Mouse (Mus musculus): Measurements from ENCODE around the gene Col7a1. TPM values are rescaled to one million over a fixed set of nuclear protein-coding genes. Genes with fewer than 3 reads are reported as not detected.

Col7a1 gene
- total and polyA plus RNA-seq, 3 experiments: 3.1 to 6.6 (median 3.3) TPM

DNA sequence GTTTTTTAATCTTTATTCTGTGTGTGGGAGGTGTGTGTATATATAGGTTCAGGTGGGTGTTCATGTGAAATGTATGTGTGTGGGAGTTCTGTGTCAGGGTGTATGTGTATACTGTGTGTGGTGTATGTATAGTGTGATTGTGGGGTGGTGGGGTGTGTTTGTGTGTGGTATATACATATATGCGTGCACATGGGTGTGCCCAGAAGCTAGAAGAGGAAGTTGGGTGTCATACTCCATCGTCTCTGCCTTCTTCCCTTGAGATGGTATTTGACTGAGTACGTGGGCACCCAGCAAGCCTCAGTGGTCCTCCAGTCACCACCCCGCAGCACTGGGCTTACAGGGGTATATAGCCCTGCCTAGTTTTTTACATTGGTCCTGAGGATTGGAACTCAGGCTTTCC lies 68.0 kb downstream of the Col7a1 start:
- no peak for DNase-seq

- no peak for DNase-seq
Measured at GRCm38 (mm10) chr9:109022866-109023685, 69.7 kb downstream of the Col7a1 start.

DNA sequence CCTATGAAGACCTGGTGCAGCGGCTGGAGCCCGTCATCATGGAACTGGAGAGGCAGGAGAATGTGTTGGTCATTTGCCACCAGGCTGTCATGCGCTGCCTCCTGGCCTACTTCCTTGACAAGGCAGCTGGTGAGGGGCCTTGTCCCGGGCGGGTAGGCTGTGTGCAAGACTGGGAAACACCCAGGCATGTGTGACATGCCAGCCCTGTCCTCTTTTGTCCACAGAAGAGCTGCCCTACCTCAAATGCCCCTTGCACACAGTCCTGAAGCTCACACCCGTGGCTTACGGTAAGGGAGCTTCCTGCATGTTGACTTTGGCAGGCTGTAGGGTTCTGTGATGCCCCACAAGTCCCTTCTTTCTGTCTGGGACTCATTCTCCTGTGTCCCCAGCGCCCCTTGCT lies 74.1 kb downstream of the Col7a1 start:
- no peak for DNase-seq

GRCm38 (mm10) chr9:109028421-109028820 lies 75.0 kb downstream of the Col7a1 start:
- no peak for DNase-seq

GRCm38 (mm10) chr9:109028919-109029318 lies 75.5 kb downstream of the Col7a1 start:
- no peak for DNase-seq

DNA sequence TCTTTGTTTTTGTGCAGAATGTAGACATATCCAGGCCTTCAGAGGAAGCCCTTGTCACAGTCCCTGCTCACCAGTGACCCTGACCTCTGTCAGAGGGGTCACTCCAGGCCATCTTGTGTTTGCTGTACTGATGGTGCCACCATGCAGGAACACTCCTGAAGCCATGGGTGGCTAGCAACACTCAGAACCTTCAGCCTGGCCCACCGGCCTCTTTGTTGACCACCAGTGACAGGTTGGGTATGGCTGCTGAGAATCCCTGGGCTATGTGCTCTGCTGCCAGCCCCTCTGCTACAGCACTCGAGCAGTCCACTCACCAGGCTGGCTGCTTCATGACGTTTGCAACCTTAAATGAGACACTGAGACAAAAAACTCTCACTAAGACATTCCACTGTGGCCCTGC lies 76.9 kb downstream of the Col7a1 start:
- DNase-seq: no peak

DNA sequence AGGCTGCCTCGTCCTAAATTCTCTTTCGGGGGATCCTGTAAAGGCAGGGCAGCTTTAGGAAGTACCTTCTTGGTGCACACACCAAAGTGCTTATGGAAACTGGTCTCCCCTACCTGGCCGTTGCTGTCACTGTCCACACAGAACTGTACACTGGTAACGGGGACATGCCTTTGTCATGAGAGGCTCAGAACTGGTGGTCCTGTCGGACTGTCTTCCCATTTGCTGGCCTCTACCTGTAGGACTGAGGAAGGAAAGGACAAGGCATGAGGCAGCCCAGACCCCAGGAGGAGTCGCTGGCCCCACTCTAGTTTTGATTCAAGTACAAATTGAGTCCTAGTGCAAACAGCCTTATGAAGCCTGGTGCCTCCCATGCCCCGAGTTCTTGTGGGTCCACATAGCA lies 77.6 kb downstream of the Col7a1 start:
- DNase-seq: no peak

DNA sequence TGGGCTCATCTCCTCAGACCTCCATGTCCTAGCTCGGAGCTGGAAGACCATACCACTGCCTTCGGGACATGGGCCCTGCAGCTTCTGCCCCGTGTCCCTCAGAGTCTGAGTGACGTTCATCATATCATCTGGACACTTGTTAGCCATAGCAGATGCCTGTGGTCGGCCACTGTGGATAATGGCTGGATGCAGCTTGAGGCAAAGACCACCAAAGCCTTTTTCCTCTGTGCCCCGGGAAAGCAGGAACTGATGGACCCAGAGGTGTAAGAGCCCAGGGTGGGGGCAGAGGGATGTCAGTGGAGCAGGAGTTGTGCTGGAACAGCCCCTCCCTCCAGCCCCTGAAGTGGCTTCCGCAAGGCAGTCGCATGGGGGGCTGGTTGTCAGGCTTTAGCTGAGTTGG lies 78.3 kb downstream of the Col7a1 start:
- no peak for DNase-seq

- no peak for DNase-seq
Measured at GRCm38 (mm10) chr9:109032435-109032834, 79.0 kb downstream of the Col7a1 start.

Small RNA genes within 50 kb of the gene (microRNA-seq; reads per million reads assigned to microRNA genes)
- 0 reads per million in 2 experiments for gene Mir711

Other genes starting within 250 kb of the Col7a1 start
- gene Ip6k2, start 169.8 kb upstream of the Col7a1 start, total RNA-seq (2021): 10 to 100 TPM; 82.9 to 85.9 TPM
- 73.4 and 92.1 TPM in 2 replicates for gene Ip6k2, start 169.8 kb upstream of the Col7a1 start, polyA plus RNA-seq (2012; rRNA removed)
- 10 to 100 TPM; 11.1 to 12.0 TPM for gene Nckipsd, start 145.2 kb upstream of the Col7a1 start, total RNA-seq (2021)
- 43.1 and 54.5 TPM in 2 replicates for gene Nckipsd, start 145.2 kb upstream of the Col7a1 start, polyA plus RNA-seq (2012; rRNA removed)
- gene Celsr3, start 127.3 kb upstream of the Col7a1 start, total RNA-seq (2021): 1 to 10 TPM; 2.2 to 2.3 TPM
- 4.9 and 7.2 TPM in 2 replicates for gene Celsr3, start 127.3 kb upstream of the Col7a1 start, polyA plus RNA-seq (2012; rRNA removed)
- gene Slc26a6, start 100.3 kb upstream of the Col7a1 start, total RNA-seq (2021): 10 to 100 TPM; 10.1 to 11.7 TPM
- 10.1 and 11.2 TPM in 2 replicates for gene Slc26a6, start 100.3 kb upstream of the Col7a1 start, polyA plus RNA-seq (2012; rRNA removed)
- under 1 TPM in 1 of 2 experiments, not detected in 1; 0.61 TPM for gene Tmem89, start 39.0 kb upstream of the Col7a1 start, total RNA-seq (2021)
- 0.15 TPM in 1 of 2 replicates, not detected in the other for gene Tmem89, start 39.0 kb upstream of the Col7a1 start, polyA plus RNA-seq (2012; rRNA removed)
- gene Uqcrc1, start 17.0 kb upstream of the Col7a1 start, total RNA-seq (2021): 100 to 1,000 TPM; 546 to 765 TPM
- gene Uqcrc1, start 17.0 kb upstream of the Col7a1 start, polyA plus RNA-seq (2012; rRNA removed): 797 and 881 TPM in 2 replicates
- gene Ucn2, start 32.4 kb downstream of the Col7a1 start, total RNA-seq (2021): under 1 TPM in 1 of 2 experiments, not detected in 1; 0.58 TPM
- 0.47 and 0.50 TPM in 2 replicates for gene Ucn2, start 32.4 kb downstream of the Col7a1 start, polyA plus RNA-seq (2012; rRNA removed)
- gene Pfkfb4, start 38.2 kb downstream of the Col7a1 start, total RNA-seq (2021): 1 to 10 TPM; 5.5 to 8.7 TPM
- 10.6 and 14.1 TPM in 2 replicates for gene Pfkfb4, start 38.2 kb downstream of the Col7a1 start, polyA plus RNA-seq (2012; rRNA removed)
- 100 to 1,000 TPM; 143 to 167 TPM for gene Shisa5, start 85.0 kb downstream of the Col7a1 start, total RNA-seq (2021)
- 586 and 732 TPM in 2 replicates for gene Shisa5, start 85.0 kb downstream of the Col7a1 start, polyA plus RNA-seq (2012; rRNA removed)
- gene Trex1, start 106.1 kb downstream of the Col7a1 start, total RNA-seq (2021): 10 to 100 TPM; 19.5 to 28.2 TPM
- 129 and 130 TPM in 2 replicates for gene Trex1, start 106.1 kb downstream of the Col7a1 start, polyA plus RNA-seq (2012; rRNA removed)
- gene Atrip, start 120.5 kb downstream of the Col7a1 start, total RNA-seq (2021): 10 to 100 TPM; 12.5 to 17.5 TPM
- 22.3 and 25.3 TPM in 2 replicates for gene Atrip, start 120.5 kb downstream of the Col7a1 start, polyA plus RNA-seq (2012; rRNA removed)
- 10 to 100 TPM in 1 of 2 experiments, 1 to 10 TPM in 1; 9.2 to 18.9 TPM for gene Ccdc51, start 128.9 kb downstream of the Col7a1 start, total RNA-seq (2021)
- 11.4 and 12.6 TPM in 2 replicates for gene Ccdc51, start 128.9 kb downstream of the Col7a1 start, polyA plus RNA-seq (2012; rRNA removed)
- gene Tma7, start 129.0 kb downstream of the Col7a1 start, total RNA-seq (2021): 100 to 1,000 TPM; 393 to 485 TPM
- 6.9 and 9.6 TPM in 2 replicates for gene Tma7, start 129.0 kb downstream of the Col7a1 start, polyA plus RNA-seq (2012; rRNA removed)
- 10 to 100 TPM; 75.7 to 82.0 TPM for gene Plxnb1, start 141.8 kb downstream of the Col7a1 start, total RNA-seq (2021)
- gene Plxnb1, start 141.8 kb downstream of the Col7a1 start, polyA plus RNA-seq (2012; rRNA removed): 89.9 and 110 TPM in 2 replicates
- not detected for gene Fbxw21, start 208.5 kb downstream of the Col7a1 start, total RNA-seq (2021)
- not detected in 2 replicates for gene Fbxw21, start 208.5 kb downstream of the Col7a1 start, polyA plus RNA-seq (2012; rRNA removed)
- gene Fbxw13, start 242.4 kb downstream of the Col7a1 start, total RNA-seq (2021): not detected
- gene Fbxw13, start 242.4 kb downstream of the Col7a1 start, polyA plus RNA-seq (2012; rRNA removed): not detected in 2 replicates

All from adrenal gland, adult 2 months (tissue).